Mouse (Mus musculus): ENCODE results near the gene Kazn.

DNA sequence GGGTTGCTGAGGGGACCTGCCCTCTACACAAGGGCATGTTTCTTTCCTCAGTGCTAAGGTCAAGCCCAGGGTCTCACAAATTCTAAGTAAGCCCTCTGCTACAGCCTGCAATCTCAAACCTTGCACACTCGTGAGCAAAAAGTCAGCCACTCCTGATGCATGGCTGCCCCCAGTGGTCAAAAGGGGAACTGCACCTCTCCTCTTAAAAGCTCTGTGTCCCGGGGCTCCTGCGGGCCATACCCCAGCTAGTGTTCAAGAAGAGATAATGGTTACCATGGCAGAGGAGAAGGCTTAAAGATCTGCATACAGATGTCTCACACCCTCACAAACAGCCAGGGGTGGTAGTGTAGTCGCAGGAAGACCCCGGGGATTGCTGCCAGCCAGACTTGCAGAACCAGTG, 9.2 kb upstream of the Kazn start:
- no peak for TF ChIP-seq GATA1 (IDR thresholded peaks at IDR 0.05; ENCODE audit: borderline replicate concordance, low read length)
- no peak for TF ChIP-seq FLI1 (IDR thresholded peaks at IDR 0.05; ENCODE audit: low read length)

Data from megakaryocyte, embryonic 14.5 days (primary cell).